Mouse (Mus musculus): ENCODE results near the gene Sh3pxd2a. TPM values are rescaled to one million over a fixed set of nuclear protein-coding genes. Genes with fewer than 3 reads are reported as not detected.

Sh3pxd2a gene
- total and polyA plus RNA-seq, 3 experiments, result 3.9 to 11.3 TPM; not detected in 1

DNA sequence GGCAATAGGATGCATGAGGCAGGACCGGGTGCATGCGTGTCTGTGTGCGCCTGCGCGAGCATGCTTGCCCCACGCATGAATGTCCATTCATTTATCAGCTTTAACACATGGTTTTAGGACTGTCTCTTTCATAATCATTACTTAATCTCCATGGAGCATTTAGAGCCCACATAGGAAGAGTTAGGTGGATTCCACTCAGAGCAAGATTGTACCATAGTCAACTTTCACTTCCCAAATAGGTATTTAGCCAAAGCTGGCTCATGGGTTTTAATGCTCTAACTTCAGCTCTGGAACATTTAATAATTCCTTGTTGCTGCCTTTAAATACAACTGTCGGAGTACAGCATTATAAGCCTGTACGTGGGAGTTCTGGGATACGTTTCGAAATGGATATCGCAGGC, 65.2 kb downstream of the Sh3pxd2a start:
- Histone ChIP-seq H3K36me3 (ENCODE audit: control insufficient read depth in 1 of 2, insufficient read depth in 2 of 2, low read length in 2 of 2) (no peaks in the 10 kb centered on the region), H3K79me2 (ENCODE audit: control insufficient read depth, insufficient read depth, low read length, poor library complexity) (no peaks in the 10 kb centered on the region), H3K9ac (ENCODE audit: control insufficient read depth, low read depth, low read length, poor library complexity, severe bottlenecking) (no peak overlapping the region), H3K4me3 (ENCODE audit: control insufficient read depth in 1 of 2, insufficient read depth in 1 of 2, low read depth in 2 of 2, low read length in 2 of 2) (no peak overlapping the region), H3K27ac (ENCODE audit: control insufficient read depth, low read depth, low read length) (no peak overlapping the region), H3K9me3 (replicated peaks; ENCODE audit: insufficient read depth, low read length) (no peaks in the 10 kb centered on the region), H3K4me1 (ENCODE audit: control insufficient read depth in 1 of 2, insufficient read depth in 2 of 2, low read length in 2 of 2) (no peaks in the 10 kb centered on the region), H3K27me3 (ENCODE audit: control insufficient read depth in 1 of 2, insufficient read depth in 2 of 2, low read length in 2 of 2) (no peaks in the 10 kb centered on the region)
- TF ChIP-seq NELFE (IDR thresholded peaks at IDR 0.05; ENCODE audit: low read depth, low read length), result no peak
- TF ChIP-seq CHD1 (IDR thresholded peaks at IDR 0.05; ENCODE audit: low read depth, low read length), result no peak
- TF ChIP-seq UBTF (IDR thresholded peaks at IDR 0.05; ENCODE audit: borderline replicate concordance, insufficient read depth, low read depth, low read length), result no peak
- no peak for TF ChIP-seq ZKSCAN1 (IDR thresholded peaks at IDR 0.05; ENCODE audit: low read depth, low read length)
- TF ChIP-seq MAX (IDR thresholded peaks at IDR 0.05; ENCODE audit: low read length), result no peak
- TF ChIP-seq MAFK (IDR thresholded peaks at IDR 0.05; ENCODE audit: borderline replicate concordance, low read depth, low read length), result no peak
- TF ChIP-seq POLR2A (IDR thresholded peaks at IDR 0.05; ENCODE audit: control insufficient read depth in 1 of 2, insufficient read depth in 1 of 2, low read depth in 1 of 2, low read length in 2 of 2, poor library complexity in 1 of 2), result no peak
- TF ChIP-seq ZMIZ1 (IDR thresholded peaks at IDR 0.05; ENCODE audit: low read depth, low read length), result no peak
- TF ChIP-seq MAZ (IDR thresholded peaks at IDR 0.05; ENCODE audit: low read depth, low read length), result no peak
- no peak for TF ChIP-seq USF2 (IDR thresholded peaks at IDR 0.05; ENCODE audit: borderline replicate concordance in 1 of 2, insufficient read depth in 1 of 2, low read depth in 1 of 2, low read length in 2 of 2)
- TF ChIP-seq NRF1 (IDR thresholded peaks at IDR 0.05; ENCODE audit: insufficient read depth, low read depth, low read length, poor library complexity, severe bottlenecking), result no peak
- TF ChIP-seq MEF2A (IDR thresholded peaks at IDR 0.05; ENCODE audit: extremely low read depth, insufficient replicate concordance, low read depth, low read length, poor library complexity, severe bottlenecking), result no peak
- DNase-seq (ENCODE audit: low read depth, low spot score), result no peak

DNA sequence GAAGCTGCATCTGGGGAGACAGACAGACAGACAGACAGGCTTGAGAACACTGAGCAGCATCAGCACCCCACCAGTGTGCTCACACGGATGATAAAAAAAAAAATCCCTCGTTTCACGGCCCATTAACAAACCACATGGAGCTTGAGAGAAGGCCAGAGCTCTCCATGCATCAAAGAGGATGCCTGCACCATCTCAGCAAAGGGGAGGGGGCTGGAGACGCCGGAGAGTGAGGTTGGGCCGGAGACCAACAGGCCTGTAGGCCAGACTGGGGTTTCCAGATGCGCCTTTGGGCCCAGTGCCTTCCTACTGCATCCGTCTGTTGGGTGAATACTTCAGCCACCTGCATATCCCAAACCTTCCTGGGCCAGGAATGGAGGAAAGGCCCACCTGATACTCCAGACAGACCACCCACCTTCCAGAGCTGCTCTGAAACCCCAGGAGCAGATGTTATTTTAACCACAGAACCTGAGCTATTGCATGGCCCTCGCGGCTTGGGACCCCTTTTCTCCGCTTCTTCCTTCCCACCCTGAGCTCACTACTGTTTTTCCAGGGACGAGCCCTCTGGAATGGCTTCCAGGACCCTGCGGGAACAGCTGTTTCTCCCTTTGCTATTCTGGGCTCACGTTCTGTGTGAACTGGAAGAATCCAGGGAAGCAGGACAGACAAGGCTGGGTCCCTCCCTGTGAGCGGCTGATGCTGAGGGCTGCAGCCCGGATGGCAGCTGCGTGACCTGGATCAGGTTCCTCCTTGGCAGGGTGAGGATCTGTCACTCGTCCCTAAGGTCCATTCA, 66.1 kb downstream of the Sh3pxd2a start:
- no peak overlapping the region for H3K27ac ChIP-seq (ENCODE audit: control insufficient read depth, low read depth, low read length)
- no peaks in the 10 kb centered on the region for H3K36me3 ChIP-seq (ENCODE audit: control insufficient read depth in 1 of 2, insufficient read depth in 2 of 2, low read length in 2 of 2)
- H3K4me1 ChIP-seq (ENCODE audit: control insufficient read depth in 1 of 2, insufficient read depth in 2 of 2, low read length in 2 of 2), result no peaks in the 10 kb centered on the region
- H3K79me2 ChIP-seq (ENCODE audit: control insufficient read depth, insufficient read depth, low read length, poor library complexity), result no peaks in the 10 kb centered on the region
- H3K27me3 ChIP-seq (ENCODE audit: control insufficient read depth in 1 of 2, insufficient read depth in 2 of 2, low read length in 2 of 2), result no peaks in the 10 kb centered on the region
- no peaks in the 10 kb centered on the region for H3K9me3 ChIP-seq (replicated peaks; ENCODE audit: insufficient read depth, low read length)
- TF ChIP-seq MEF2A (IDR thresholded peaks at IDR 0.05; ENCODE audit: extremely low read depth, insufficient replicate concordance, low read depth, low read length, poor library complexity, severe bottlenecking) (no peak), CHD1 (IDR thresholded peaks at IDR 0.05; ENCODE audit: low read depth, low read length) (no peak), TBP (IDR thresholded peaks at IDR 0.05; ENCODE audit: low read depth, low read length) (no peak), POLR2AphosphoS5 (IDR thresholded peaks at IDR 0.05; ENCODE audit: borderline replicate concordance, low read depth, low read length) (no peak), MYB (IDR thresholded peaks at IDR 0.05; ENCODE audit: low read depth, low read length) (no peak), ETS1 (IDR thresholded peaks at IDR 0.05; ENCODE audit: low read depth, low read length) (no peak), ELF1 (IDR thresholded peaks at IDR 0.05; ENCODE audit: low read depth, low read length) (no peak), POLR2AphosphoS2 (IDR thresholded peaks at IDR 0.05; ENCODE audit: low read length) (no peak), MYC (IDR thresholded peaks at IDR 0.05; ENCODE audit: low read depth, low read length) (no peak), KAT2A (conservative IDR thresholded peaks at IDR 0.05; ENCODE audit: low read depth, low read length) (no peak), USF1 (IDR thresholded peaks at IDR 0.05; ENCODE audit: low read depth, low read length) (no peak), ZKSCAN1 (IDR thresholded peaks at IDR 0.05; ENCODE audit: low read depth, low read length) (no peak), TCF12 (IDR thresholded peaks at IDR 0.05; ENCODE audit: low read depth, low read length) (no peak), CTCF (IDR thresholded peaks at IDR 0.05 in 2 of 3, conservative IDR thresholded peaks at IDR 0.05 in 1 of 3; ENCODE audit: control insufficient read depth in 1 of 3, insufficient read depth in 1 of 3, low read depth in 2 of 3, low read length in 3 of 3, poor library complexity in 1 of 3, severe bottlenecking in 1 of 3) (no peak), BHLHE40 (IDR thresholded peaks at IDR 0.05; ENCODE audit: borderline replicate concordance, low read depth, low read length) (no peak), E2F4 (IDR thresholded peaks at IDR 0.05; ENCODE audit: borderline replicate concordance, low read depth, low read length) (no peak), HCFC1 (IDR thresholded peaks at IDR 0.05; ENCODE audit: low read depth, low read length) (no peak), JUND (IDR thresholded peaks at IDR 0.05; ENCODE audit: low read depth, low read length) (no peak), MAZ (IDR thresholded peaks at IDR 0.05; ENCODE audit: low read depth, low read length) (no peak), ZNF384 (IDR thresholded peaks at IDR 0.05; ENCODE audit: low read depth, low read length) (no peak)
- no peak overlapping the region for H3K4me3 ChIP-seq (ENCODE audit: control insufficient read depth in 1 of 2, insufficient read depth in 1 of 2, low read depth in 2 of 2, low read length in 2 of 2)
- H3K9ac ChIP-seq (ENCODE audit: control insufficient read depth, low read depth, low read length, poor library complexity, severe bottlenecking), result no peak overlapping the region
- no peak for DNase-seq (ENCODE audit: low read depth, low spot score)
